In genomic region chr1:57269679-57270354, GRCm38 (mm10) we compare ENCODE assay signal across 9 mouse cellular contexts.
DNase-seq lines count a peak whose midpoint lies in the region; ATAC-seq and TF ChIP-seq lines count a peak whose summit lies in the region.
"Had no signal": no experiment of that assay in that cellular context is flagged by ENCODE, and none has a peak within 500 bp of the region (broad histone marks: within the 10 kb centered on the region; RNA-seq: fewer than 3 reads in every experiment).

No protein-coding gene starts in this region.

- no peaks in the 10 kb centered on the region for H3K27me3 ChIP-seq in heart, adult 2 months (ENCODE audit: control insufficient read depth, insufficient read depth, low read length)
- no peaks in the 10 kb centered on the region for H3K27me3 ChIP-seq in midbrain, embryonic 14.5 days (ENCODE audit: control insufficient read depth, insufficient read depth, low read length)
- H3K27me3 ChIP-seq: lung, embryonic 15.5 days had no signal

- H3K4me2 ChIP-seq in midbrain, embryonic 14.5 days (ENCODE audit: low read length): no peak overlapping the region
- H3K4me2 ChIP-seq: lung, embryonic 15.5 days had no signal

- H3K36me3 ChIP-seq in heart, adult 2 months (ENCODE audit: control insufficient read depth, insufficient read depth, low read length): no peaks in the 10 kb centered on the region
- H3K36me3 ChIP-seq in midbrain, embryonic 14.5 days (ENCODE audit: control insufficient read depth, insufficient read depth, low read length): no peaks in the 10 kb centered on the region
- H3K36me3 ChIP-seq: lung, embryonic 15.5 days had no signal

- no peak overlapping the region for H3K27ac ChIP-seq in heart, adult 2 months
- H3K27ac ChIP-seq in midbrain, embryonic 14.5 days (replicated peaks; ENCODE audit: low read depth, low read length): no peak overlapping the region
- H3K27ac ChIP-seq: lung, embryonic 15.5 days had no signal

- no peak overlapping the region for H3K9ac ChIP-seq in heart, adult 2 months (ENCODE audit: low read depth, low read length)
- no peak overlapping the region for H3K9ac ChIP-seq in midbrain, embryonic 14.5 days (replicated peaks; ENCODE audit: low read length)
- H3K9ac ChIP-seq: lung, embryonic 15.5 days had no signal

- H3K4me3 ChIP-seq in heart, adult 2 months: no peak overlapping the region
- H3K4me3 ChIP-seq in midbrain, embryonic 14.5 days (replicated peaks; ENCODE audit: low read depth, low read length): no peak overlapping the region
- H3K4me3 ChIP-seq: lung, embryonic 15.5 days had no signal

- no peak for TF ChIP-seq POLR2A in heart, adult 2 months (IDR thresholded peaks at IDR 0.05; ENCODE audit: insufficient read depth, low read depth, low read length)

- H3K9me3 ChIP-seq in midbrain, embryonic 14.5 days (ENCODE audit: control insufficient read depth, low read length): no peaks in the 10 kb centered on the region
- H3K9me3 ChIP-seq: lung, embryonic 15.5 days had no signal

- no peaks in the 10 kb centered on the region for H3K79me2 ChIP-seq in heart, adult 2 months (replicated peaks; ENCODE audit: control insufficient read depth, insufficient read depth, low read length)

- WGBS in heart, adult 2 months: 47% methylated on average over 13 of the region's 13 CpGs
- 49% methylated on average over 13 of the region's 13 CpGs for WGBS in midbrain, embryonic 14.5 days

- no peak for TF ChIP-seq EP300 in heart, adult 2 months (IDR thresholded peaks at IDR 0.05; ENCODE audit: insufficient read depth, low read depth, low read length)

- TF ChIP-seq CTCF in heart, adult 2 months (IDR thresholded peaks at IDR 0.05): peak; percentile 56

- H3K4me1 ChIP-seq in heart, adult 2 months (ENCODE audit: control insufficient read depth, insufficient read depth, low read length): no peaks in the 10 kb centered on the region
- no peaks in the 10 kb centered on the region for H3K4me1 ChIP-seq in midbrain, embryonic 14.5 days (ENCODE audit: control insufficient read depth, insufficient read depth, low read length)

- peak; percentile 5 to 23 for DNase-seq in heart, adult 2 months
- no peak for DNase-seq in heart, adult 9 months (ENCODE audit: low spot score in 2 of 2)
- peak; percentile 11 for DNase-seq in cerebellum, adult 9-10 months
- DNase-seq in forelimb bud, embryonic 11.5 days (ENCODE audit: low read depth, low spot score): peak; percentile 75
- DNase-seq in kidney, adult 18-20 months: peak; percentile 56
- DNase-seq in left cerebral cortex, postnatal 14 days (ENCODE audit: low spot score in 2 of 2): peak; percentile 81 to 86
- DNase-seq in midbrain, embryonic 14.5 days: peak; percentile 89
- peak; percentile 43 for DNase-seq in telencephalon, adult 2 months (ENCODE audit: low read depth, low spot score)

- intact Hi-C loops in heart, adult 2 months (cut with DNase I): loop anchor here (5.0 kb wide), 1 partner anchor 1383 kb away; no protein-coding TSS in a partner anchor
- intact Hi-C loops in left cerebral cortex, postnatal 14 days (cut with DNase I): loop anchor here (2.0 to 5.0 kb wide), 4 partner anchors 53 to 1383 kb away; partner anchors contain the start of gene Satb2

- peak; percentile 69; the same call in 1 of the 2 replicates for ATAC-seq in midbrain, embryonic 14.5 days (ENCODE audit: low FRiP score, low TSS enrichment)

Comparison
In these comparisons a context has a peak if more than half of its experiments do, and no peak if none do; other contexts are left out.
1. DNase-seq: peak in heart, adult 2 months (2 of 2), cerebellum, adult 9-10 months (single experiment), forelimb bud, embryonic 11.5 days (single experiment), kidney, adult 18-20 months (single experiment), left cerebral cortex, postnatal 14 days (2 of 2), midbrain, embryonic 14.5 days (single experiment) and telencephalon, adult 2 months (single experiment); none in heart, adult 9 months (0 of 2).